Mouse (Mus musculus): ENCODE data around the gene Ankrd63. TPM values are rescaled to one million over a fixed set of nuclear protein-coding genes. Genes with fewer than 3 reads are reported as not detected.
A peak's percentile ranks its signal among the peaks of the same experiment; 100 is the strongest.

The Ankrd63 gene
- polyA plus RNA-seq (2014; fragmentation: Nextera tagmentation; extraction: Ambion mirVana) = 0.19 and 0.20 TPM in 2 replicates

- DNase-seq (ENCODE audit: low spot score) = peak; percentile 64
- 3% methylated on average over 47 of the region's 50 CpGs for WGBS
These were observed at the start of gene Ankrd63 for GRCm38 (mm10) chr2:118703913-118704730. Gene Ankrd63, minus strand, starts transcription at chr2:118703963.

GRCm38 (mm10) chr2:118752792-118753108 is 49.0 kb upstream of the Ankrd63 start:
- Histone ChIP-seq H3K27me3 (replicated peaks; ENCODE audit: control insufficient read depth, insufficient read depth, low read length) (no peaks in the 10 kb centered on the region), H3K9ac (ENCODE audit: low read length) (no peak overlapping the region), H3K27ac (ENCODE audit: low read depth) (peak overlapping the region; percentile 87; the same call in 1 of the 2 replicates), H3K9me3 (ENCODE audit: control insufficient read depth, low read length) (no peaks in the 10 kb centered on the region), H3K4me3 (ENCODE audit: low read depth, low read length) (no peak overlapping the region), H3K4me1 (replicated peaks; ENCODE audit: control insufficient read depth, insufficient read depth, low read length) (peaks cover 30% of the 10 kb centered on the region; the same call in 1 of the 2 replicates), H3K4me2 (ENCODE audit: low read length) (no peak overlapping the region), H3K36me3 (ENCODE audit: control insufficient read depth, insufficient read depth, low read length) (peaks cover 15% of the 10 kb centered on the region)
- DNase-seq (ENCODE audit: low spot score) (no peak), ATAC-seq (replicated peaks; ENCODE audit: low FRiP score, low TSS enrichment, low read depth) (no peak)
- WGBS = 52% methylated on average over 4 of the region's 4 CpGs

More at GRCm38 (mm10) chr2:118703913-118704730, at the start of gene Ankrd63:
- Histone ChIP-seq H3K27ac (ENCODE audit: low read depth) (no peak within 1 kb of the TSS), H3K4me3 (ENCODE audit: low read depth, low read length) (peak within 1 kb of the TSS; percentile 42), H3K36me3 (ENCODE audit: control insufficient read depth, insufficient read depth, low read length) (no peaks in the 10 kb centered on the region), H3K4me2 (ENCODE audit: low read length) (peak within 1 kb of the TSS; percentile 77), H3K9me3 (ENCODE audit: control insufficient read depth, low read length) (no peaks in the 10 kb centered on the region), H3K27me3 (replicated peaks; ENCODE audit: control insufficient read depth, insufficient read depth, low read length) (peaks cover 84% of the 10 kb centered on the region), H3K9ac (ENCODE audit: low read length) (0 out of 2 replicates have a peak within 1 kb of the TSS, but pooled peaks have one; percentile 4), H3K4me1 (replicated peaks; ENCODE audit: control insufficient read depth, insufficient read depth, low read length) (peaks cover 21% of the 10 kb centered on the region)
- 0 out of 2 replicates have a peak, but pooled peaks have one; percentile 3 for ATAC-seq (replicated peaks; ENCODE audit: low FRiP score, low TSS enrichment, low read depth)

GRCm38 (mm10) chr2:118751896-118752791 is 48.4 kb upstream of the Ankrd63 start:
- Histone ChIP-seq H3K9ac (ENCODE audit: low read length) (0 out of 2 replicates have a peak overlapping the region, but pooled peaks have one; percentile 20), H3K9me3 (ENCODE audit: control insufficient read depth, low read length) (no peaks in the 10 kb centered on the region), H3K4me2 (ENCODE audit: low read length) (no peak overlapping the region), H3K27me3 (replicated peaks; ENCODE audit: control insufficient read depth, insufficient read depth, low read length) (no peaks in the 10 kb centered on the region), H3K36me3 (ENCODE audit: control insufficient read depth, insufficient read depth, low read length) (peaks cover 15% of the 10 kb centered on the region), H3K4me1 (replicated peaks; ENCODE audit: control insufficient read depth, insufficient read depth, low read length) (peaks cover 36% of the 10 kb centered on the region; the same call in 1 of the 2 replicates), H3K4me3 (ENCODE audit: low read depth, low read length) (no peak overlapping the region), H3K27ac (ENCODE audit: low read depth) (peak overlapping the region; percentile 87)
- ATAC-seq (replicated peaks; ENCODE audit: low FRiP score, low TSS enrichment, low read depth) = 0 out of 2 replicates have a peak, but pooled peaks have one; percentile 34
- WGBS = 47% methylated on average over 16 of the region's 16 CpGs
- peak; percentile 71 for DNase-seq (ENCODE audit: low spot score)

GRCm38 (mm10) chr2:118750476-118750875 is 46.7 kb upstream of the Ankrd63 start:
- no peak overlapping the region for H3K4me3 ChIP-seq (ENCODE audit: low read depth, low read length)
- H3K4me1 ChIP-seq (replicated peaks; ENCODE audit: control insufficient read depth, insufficient read depth, low read length) = peaks cover 41% of the 10 kb centered on the region; the same call in 1 of the 2 replicates
- no peak overlapping the region for H3K4me2 ChIP-seq (ENCODE audit: low read length)
- DNase-seq (ENCODE audit: low spot score) (no peak), ATAC-seq (replicated peaks; ENCODE audit: low FRiP score, low TSS enrichment, low read depth) (no peak)
- H3K27me3 ChIP-seq (replicated peaks; ENCODE audit: control insufficient read depth, insufficient read depth, low read length) = no peaks in the 10 kb centered on the region
- no peaks in the 10 kb centered on the region for H3K9me3 ChIP-seq (ENCODE audit: control insufficient read depth, low read length)
- 83% methylated on average over 8 of the region's 8 CpGs for WGBS
- H3K27ac ChIP-seq (ENCODE audit: low read depth) = no peak overlapping the region
- H3K36me3 ChIP-seq (ENCODE audit: control insufficient read depth, insufficient read depth, low read length) = peaks cover 15% of the 10 kb centered on the region
- no peak overlapping the region for H3K9ac ChIP-seq (ENCODE audit: low read length)

GRCm38 (mm10) chr2:118749341-118749884 is 45.6 kb upstream of the Ankrd63 start:
- no peak overlapping the region for H3K27ac ChIP-seq (ENCODE audit: low read depth)
- no peak overlapping the region for H3K9ac ChIP-seq (ENCODE audit: low read length)
- H3K9me3 ChIP-seq (ENCODE audit: control insufficient read depth, low read length) = no peaks in the 10 kb centered on the region
- H3K36me3 ChIP-seq (ENCODE audit: control insufficient read depth, insufficient read depth, low read length) = peaks cover 15% of the 10 kb centered on the region
- H3K27me3 ChIP-seq (replicated peaks; ENCODE audit: control insufficient read depth, insufficient read depth, low read length) = peaks cover 5% of the 10 kb centered on the region; the same call in 1 of the 2 replicates
- ATAC-seq (replicated peaks; ENCODE audit: low FRiP score, low TSS enrichment, low read depth) = no peak
- no peak for DNase-seq (ENCODE audit: low spot score)
- WGBS = 53% methylated on average over 10 of the region's 10 CpGs
- 0 out of 2 replicates have a peak overlapping the region, but pooled peaks have one; percentile 18 for H3K4me2 ChIP-seq (ENCODE audit: low read length)
- H3K4me3 ChIP-seq (ENCODE audit: low read depth, low read length) = no peak overlapping the region
- H3K4me1 ChIP-seq (replicated peaks; ENCODE audit: control insufficient read depth, insufficient read depth, low read length) = peaks cover 46% of the 10 kb centered on the region

GRCm38 (mm10) chr2:118747301-118747960 is 43.7 kb upstream of the Ankrd63 start:
- 0 out of 2 replicates have a peak overlapping the region, but pooled peaks have one; percentile 45 for H3K27ac ChIP-seq (ENCODE audit: low read depth)
- peaks cover 15% of the 10 kb centered on the region for H3K36me3 ChIP-seq (ENCODE audit: control insufficient read depth, insufficient read depth, low read length)
- peak overlapping the region; percentile 18; the same call in 1 of the 2 replicates for H3K9ac ChIP-seq (ENCODE audit: low read length)
- peak overlapping the region; percentile 82; the same call in 1 of the 2 replicates for H3K4me3 ChIP-seq (ENCODE audit: low read depth, low read length)
- peaks cover 43% of the 10 kb centered on the region for H3K4me1 ChIP-seq (replicated peaks; ENCODE audit: control insufficient read depth, insufficient read depth, low read length)
- 35% methylated on average over 10 of the region's 10 CpGs for WGBS
- H3K4me2 ChIP-seq (ENCODE audit: low read length) = peak overlapping the region; percentile 94
- no peak for DNase-seq (ENCODE audit: low spot score)
- H3K9me3 ChIP-seq (ENCODE audit: control insufficient read depth, low read length) = no peaks in the 10 kb centered on the region
- ATAC-seq (replicated peaks; ENCODE audit: low FRiP score, low TSS enrichment, low read depth) = no peak
- H3K27me3 ChIP-seq (replicated peaks; ENCODE audit: control insufficient read depth, insufficient read depth, low read length) = peaks cover 10% of the 10 kb centered on the region; the same call in 1 of the 2 replicates

GRCm38 (mm10) chr2:118745915-118746901 is 42.4 kb upstream of the Ankrd63 start:
- Histone ChIP-seq H3K27ac (ENCODE audit: low read depth) (peak overlapping the region; percentile 43; the same call in 1 of the 2 replicates), H3K9ac (ENCODE audit: low read length) (peak overlapping the region; percentile 84), H3K4me3 (ENCODE audit: low read depth, low read length) (peak overlapping the region; percentile 82), H3K4me2 (ENCODE audit: low read length) (peak overlapping the region; percentile 94), H3K9me3 (ENCODE audit: control insufficient read depth, low read length) (no peaks in the 10 kb centered on the region), H3K4me1 (replicated peaks; ENCODE audit: control insufficient read depth, insufficient read depth, low read length) (peaks cover 36% of the 10 kb centered on the region), H3K27me3 (replicated peaks; ENCODE audit: control insufficient read depth, insufficient read depth, low read length) (peaks cover 10% of the 10 kb centered on the region; the same call in 1 of the 2 replicates), H3K36me3 (ENCODE audit: control insufficient read depth, insufficient read depth, low read length) (peaks cover 15% of the 10 kb centered on the region)
- WGBS = under 1% methylated on average over 84 of the region's 113 CpGs
- ATAC-seq (replicated peaks; ENCODE audit: low FRiP score, low TSS enrichment, low read depth) (peak; percentile 48), DNase-seq (ENCODE audit: low spot score) (peak; percentile 76)

All from intestine, embryonic 14.5 days (tissue).